Mouse (Mus musculus) common myeloid progenitor, adult 5-6 weeks (primary cell): ENCODE measurements around the gene Npy4r. TPM values are rescaled to one million over a fixed set of nuclear protein-coding genes. Genes with fewer than 3 reads are reported as not detected.

Experiments
- ATAC-seq: replicated peaks from 2 replicates; pipeline ENCODE4 v1.8.0; 2016; ENCODE audit warnings: low read depth, mild to moderate bottlenecking, moderate TSS enrichment, inconsistent platforms; ENCODE audit not compliant: poor library complexity, severe bottlenecking
- total RNA-seq: library from RNA; stranded (forward); fragments of 200-1000, 187-1606 nt; gene quantifications from 2 replicates; pipeline ENCODE4 v1.2.3, GENCODE M21; 2017

Gene Npy4r
- total RNA-seq, 1 experiment from 2014 or later = not detected

DNA sequence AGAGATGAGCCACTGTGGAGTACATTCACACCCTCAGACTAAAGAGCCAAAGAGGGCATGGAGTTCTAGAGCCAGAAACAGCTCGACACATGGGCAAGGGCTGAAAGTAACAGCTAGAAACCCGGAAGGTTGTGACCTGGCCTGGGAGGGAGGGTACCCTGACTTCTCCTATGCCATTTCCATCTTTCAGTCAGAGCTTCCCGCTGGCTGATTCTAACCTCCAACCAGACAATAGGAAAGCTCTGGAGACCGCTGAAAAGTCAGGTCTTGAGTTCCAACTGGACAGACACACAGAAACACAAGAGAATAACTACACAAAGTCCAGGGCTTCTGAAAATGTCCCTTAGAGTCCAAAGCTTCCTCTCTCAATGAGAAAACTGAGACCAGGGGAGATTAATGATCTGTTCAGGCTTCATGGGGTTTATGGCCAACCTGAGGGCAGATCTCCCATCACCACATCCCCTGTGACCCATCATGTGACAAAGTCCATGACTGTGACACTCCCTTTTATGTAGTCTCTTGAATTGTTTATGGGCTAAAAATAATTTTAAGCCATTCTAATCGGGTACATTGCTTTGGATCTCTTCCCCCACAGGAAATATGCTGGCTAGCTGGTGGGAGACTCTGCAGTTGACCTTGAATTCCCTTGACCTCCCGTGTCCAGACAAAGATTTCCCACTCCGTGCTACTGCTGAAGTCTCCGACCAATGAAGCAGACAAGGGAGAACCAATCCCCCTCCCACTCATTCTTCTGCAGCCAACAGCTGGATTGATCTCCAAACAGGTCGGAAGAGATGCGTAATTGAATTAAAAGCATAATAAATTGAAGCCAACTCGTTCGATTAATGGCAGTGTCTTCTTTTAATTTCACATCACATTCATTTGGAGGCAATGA lies 32.0 kb downstream of the Npy4r start:
- ATAC-seq = no peak

DNA sequence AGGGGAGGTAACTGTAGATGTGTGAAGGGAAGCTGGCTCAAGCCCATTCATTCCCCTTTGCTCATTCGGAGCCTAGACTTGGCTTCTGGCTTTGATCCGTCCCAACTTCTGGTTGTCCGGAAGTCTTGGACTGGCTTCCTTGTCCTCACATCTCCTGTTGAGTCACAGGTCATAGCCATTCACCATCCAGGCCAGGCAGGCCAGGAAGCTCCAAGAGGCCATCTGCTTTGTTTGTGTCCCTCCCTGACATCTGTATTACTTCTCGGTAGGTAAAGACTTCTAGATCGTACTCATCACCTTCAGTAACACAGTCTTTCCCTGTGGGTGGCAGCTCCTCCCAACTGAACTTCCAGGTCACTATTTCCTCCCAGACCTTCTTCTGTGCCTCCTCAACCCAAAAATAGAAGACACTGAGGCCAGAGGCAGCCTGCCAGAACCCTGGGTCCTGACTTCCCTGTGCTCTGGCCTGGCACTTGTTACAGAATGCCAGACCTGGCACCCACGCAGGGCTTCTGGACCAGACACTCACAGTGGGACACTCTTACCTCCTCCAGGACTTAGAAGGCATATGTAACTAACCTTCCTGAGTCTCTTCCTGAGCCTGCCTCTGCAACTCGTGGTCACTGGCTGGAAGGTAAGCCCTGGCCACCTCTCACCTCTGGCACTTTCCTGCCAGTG lies 33.1 kb downstream of the Npy4r start:
- no peak for ATAC-seq

DNA sequence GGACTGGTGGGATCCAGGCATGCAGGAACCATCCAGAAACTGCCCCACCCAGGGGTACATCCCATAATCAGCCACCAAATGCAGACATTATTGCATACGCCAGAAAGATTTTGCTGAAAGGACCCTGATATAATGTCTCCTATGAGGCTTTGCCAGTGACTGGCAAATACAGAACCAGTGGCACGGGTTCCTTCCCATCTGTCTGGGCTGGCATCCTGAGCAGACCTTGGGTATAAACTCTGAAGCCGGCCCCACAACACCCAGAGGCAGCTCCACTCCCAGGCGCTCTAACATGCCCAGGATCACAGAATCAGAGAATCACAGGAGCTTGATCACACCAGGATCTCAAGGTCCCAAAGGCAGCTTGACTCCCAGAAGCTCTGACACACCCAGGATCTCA lies 38.0 kb downstream of the Npy4r start:
- ATAC-seq = no peak

DNA sequence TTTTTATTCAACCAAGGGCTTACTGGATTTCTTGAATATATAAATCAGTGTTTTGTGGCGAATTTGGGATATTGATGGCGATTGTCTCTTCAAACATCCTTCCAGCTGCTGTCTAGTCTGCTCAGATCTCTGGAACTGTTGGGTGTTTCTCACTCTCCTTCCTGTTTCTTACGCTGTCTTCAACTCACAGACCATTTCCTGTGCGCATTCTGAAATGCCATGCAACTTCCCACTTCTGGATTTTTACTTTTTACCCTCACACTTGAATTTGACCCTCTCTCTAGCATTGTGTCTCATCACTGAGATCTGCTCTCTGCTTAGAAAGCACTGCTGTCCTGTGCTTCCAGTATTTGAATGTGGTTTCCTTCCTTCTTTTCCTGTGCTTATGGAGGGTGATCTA lies 44.7 kb downstream of the Npy4r start:
- peak; percentile 52; the same call in 1 of the 2 replicates for ATAC-seq

DNA sequence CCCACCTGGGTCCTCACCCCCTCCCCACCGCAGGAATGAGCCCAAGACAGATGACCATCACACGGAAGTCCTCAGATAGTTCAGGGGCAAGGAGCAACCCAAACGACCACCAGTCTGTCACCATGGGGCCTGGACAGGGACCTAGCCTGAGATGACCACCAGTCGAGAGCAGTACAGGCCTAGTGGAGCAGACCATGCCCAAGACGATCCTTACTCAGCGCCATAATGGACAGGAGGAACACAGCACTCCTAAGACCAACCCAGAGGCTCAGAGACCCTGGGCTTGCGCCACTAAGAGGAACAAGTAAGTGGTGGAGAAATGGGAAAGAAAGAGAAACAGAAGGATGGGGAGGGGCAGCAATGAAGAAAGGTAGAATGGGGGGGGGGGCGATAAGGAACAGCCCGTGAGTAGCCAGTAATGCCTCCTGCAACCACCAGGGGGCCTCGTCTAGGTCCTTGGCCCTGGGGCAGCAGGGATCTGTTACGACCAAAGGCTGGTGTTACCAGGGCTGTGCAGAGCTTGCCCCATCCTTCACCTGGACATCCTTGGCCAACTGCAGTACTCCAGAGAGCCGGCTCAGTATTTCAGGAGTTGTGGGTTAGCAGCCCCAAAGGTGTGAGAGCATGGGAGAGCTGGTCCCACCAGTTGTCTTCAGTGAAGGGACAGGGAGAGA lies 45.8 kb downstream of the Npy4r start:
- ATAC-seq = peak; percentile 59; the same call in 1 of the 2 replicates

DNA sequence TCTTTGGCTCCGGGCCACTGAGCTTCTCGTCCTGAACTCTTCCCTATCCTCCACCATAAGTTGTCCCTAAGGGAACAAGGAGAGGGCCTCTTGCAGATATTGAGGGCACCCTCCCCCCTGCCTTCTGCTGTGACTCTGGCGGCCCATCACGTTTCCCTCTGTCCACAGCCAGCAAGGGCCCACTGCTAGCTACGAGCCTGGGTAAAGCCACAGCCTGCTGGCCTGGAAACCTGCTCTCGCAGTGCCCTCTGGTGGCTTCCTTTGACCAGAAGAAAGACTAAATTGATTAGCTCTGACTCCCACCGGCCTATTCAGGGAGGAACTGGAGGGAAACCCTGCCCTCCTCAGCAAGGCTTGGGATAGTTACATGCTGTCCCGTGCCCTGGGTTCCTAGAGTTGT lies 47.4 kb downstream of the Npy4r start:
- ATAC-seq = peak; percentile 84

DNA sequence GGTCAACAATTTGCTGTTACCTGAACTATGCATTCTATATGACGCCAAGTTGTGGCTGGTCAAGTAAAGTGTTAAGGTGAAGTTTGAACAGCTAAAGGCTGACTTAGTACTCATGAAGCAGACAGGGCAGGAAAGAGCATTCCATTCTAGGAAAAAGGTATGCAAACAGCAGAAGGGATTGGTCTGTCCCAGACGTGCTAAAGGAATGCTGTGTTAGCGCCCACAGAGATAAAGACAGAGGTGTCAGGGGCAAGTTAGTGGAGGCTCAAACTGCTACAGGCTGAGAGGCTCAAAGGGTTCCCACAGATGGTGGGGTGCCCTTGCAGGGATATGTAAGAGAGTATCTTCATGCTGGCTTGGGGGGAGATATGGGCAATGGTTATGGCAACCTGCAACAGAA lies 48.4 kb downstream of the Npy4r start:
- ATAC-seq = no peak

DNA sequence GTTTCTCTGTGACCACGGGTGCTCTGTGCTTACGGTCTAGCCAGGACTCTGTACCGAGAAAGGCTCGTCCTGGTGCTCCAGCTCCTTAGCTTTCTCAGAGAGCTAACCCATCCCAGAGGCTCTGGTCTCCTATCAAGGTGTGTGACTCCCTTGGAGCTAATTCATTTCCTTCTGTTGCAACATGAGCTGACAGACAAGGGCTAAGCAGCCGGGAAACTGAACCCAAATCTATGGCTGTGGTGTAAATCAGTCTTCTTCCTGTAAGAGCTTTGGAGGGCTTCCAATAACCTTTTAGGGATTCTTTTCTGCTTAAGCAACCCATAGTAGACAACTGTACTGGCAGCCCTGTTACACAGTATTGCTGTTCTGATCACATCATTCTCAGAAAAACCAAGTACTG lies 49.7 kb downstream of the Npy4r start, which contains the start of gene A630023A22Rik:
TSS of gene A630023A22Rik (minus strand) at position 154 of the 400 bp plus-strand sequence.
- no peak for ATAC-seq

DNA sequence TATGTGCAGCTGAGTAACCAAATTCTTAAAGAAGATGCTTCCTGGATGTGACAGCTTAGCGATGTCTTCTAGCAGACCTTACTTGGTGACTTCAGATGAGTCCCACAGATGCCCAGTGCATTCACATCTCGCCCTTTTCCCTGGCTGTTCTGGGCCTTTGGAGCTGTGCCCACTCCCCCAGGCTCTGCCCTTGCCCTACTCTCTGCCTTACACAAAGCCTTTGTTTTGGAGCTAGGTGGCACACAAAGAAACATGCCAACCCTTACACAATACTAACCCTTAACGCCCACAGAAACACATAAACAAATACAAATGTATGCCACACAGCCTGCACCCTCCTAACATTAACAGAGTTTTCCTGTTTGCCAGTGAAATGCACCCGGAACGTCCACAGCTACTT lies 56.1 kb downstream of the Npy4r start:
- no peak for ATAC-seq

Other genes with a start within 250 kb of the Npy4r start
- not detected in 2 replicates for gene Gdf10, start 228.9 kb downstream of the Npy4r start, total RNA-seq
- not detected in 2 replicates for gene Gdf2, start 211.4 kb downstream of the Npy4r start, total RNA-seq
- not detected in 2 replicates for gene Rbp3, start 198.5 kb downstream of the Npy4r start, total RNA-seq
- 0.15 TPM in 1 of 2 replicates, not detected in the other for gene Zfp488, start 173.7 kb downstream of the Npy4r start, total RNA-seq
- gene Gm30083, start 137.3 kb downstream of the Npy4r start, total RNA-seq = not detected in 2 replicates
- gene Gm5460, start 135.7 kb downstream of the Npy4r start, total RNA-seq = not detected in 2 replicates
- not detected in 2 replicates for gene Antxrl, start 99.8 kb downstream of the Npy4r start, total RNA-seq
- not detected in 2 replicates for gene Anxa8, start 66.5 kb downstream of the Npy4r start, total RNA-seq
- not detected in 2 replicates for gene A630023A22Rik, start 49.7 kb downstream of the Npy4r start, total RNA-seq
- not detected in 2 replicates for gene Gprin2, start 49.2 kb upstream of the Npy4r start, total RNA-seq
- not detected in 2 replicates for gene Syt15, start 67.1 kb upstream of the Npy4r start, total RNA-seq
- gene Shld2, start 158.0 kb upstream of the Npy4r start, total RNA-seq = 17.1 and 19.9 TPM in 2 replicates
- 124 and 148 TPM in 2 replicates for gene Glud1, start 158.2 kb upstream of the Npy4r start, total RNA-seq
- gene Fam25c, start 202.9 kb upstream of the Npy4r start, total RNA-seq = not detected in 2 replicates
- gene Sncg, start 222.3 kb upstream of the Npy4r start, total RNA-seq = not detected in 2 replicates
- not detected in 2 replicates for gene Mmrn2, start 223.0 kb upstream of the Npy4r start, total RNA-seq